Mouse (Mus musculus): ENCODE results near the gene Lamtor2.
"Not testable (repeated sequence)": the region's sequence is repeated elsewhere in the genome, so short reads cannot be mapped to it uniquely, and the experiment has no call there.

GRCm38 (mm10) chr3:88596547-88596946 lies 43.7 kb upstream of the Lamtor2 start:
- TF ChIP-seq CTCF (IDR thresholded peaks at IDR 0.05; ENCODE audit: low read depth, low read length); POLR2A (IDR thresholded peaks at IDR 0.05; ENCODE audit: borderline replicate concordance, low read depth, low read length): not testable (repeated sequence)

All from bone marrow macrophage, adult 2 months (primary cell).